Mouse (Mus musculus) embryonic facial prominence, embryonic 10.5 days (tissue): ENCODE measurements around the gene Rftn1. TPM values are rescaled to one million over a fixed set of nuclear protein-coding genes. Genes with fewer than 3 reads are reported as not detected.

Experiments used
- DNase-seq: peaks from one replicate; pipeline ENCODE4 v3.0.0-alpha.2; 2017; ENCODE audit warnings: low spot score
- H3K27ac ChIP-seq: fragments of 300-500 bp; sonication (generic); replicated peaks from 2 replicates; pipeline ENCODE4 v1.5.1; 2016; ENCODE audit warnings: mild to moderate bottlenecking
- H3K27me3 ChIP-seq: fragments of 300-500 bp; sonication (generic); replicated peaks from 2 replicates; pipeline ENCODE4 v1.6.1; 2016; ENCODE audit warnings: low read depth, mild to moderate bottlenecking; ENCODE audit not compliant: poor library complexity, severe bottlenecking
- H3K36me3 ChIP-seq: fragments of 300-500 bp; sonication (generic); replicated peaks from 2 replicates; pipeline ENCODE4 v1.6.1; 2016; ENCODE audit warnings: mild to moderate bottlenecking, moderate library complexity
- H3K4me1 ChIP-seq: fragments of 300-500 bp; sonication (generic); 2 replicates; pipeline ENCODE4 v1.6.1; 2016
- H3K4me3 ChIP-seq: fragments of 300-500 bp; sonication (generic); 2 replicates; pipeline ENCODE4 v1.5.1; 2016; ENCODE audit warnings: mild to moderate bottlenecking, moderate library complexity
- H3K9me3 ChIP-seq: fragments of 300-500 bp; sonication (generic); 2 replicates; pipeline ENCODE4 v1.6.1; 2016; ENCODE audit warnings: mild to moderate bottlenecking
- WGBS: fragments of 180-500 bp; shearing (Covaris S2); methylation state at CpG from one replicate; pipeline ENCODE4 v1.1.7; 2016; 5-methylcytosine and 5-hydroxymethylcytosine counted together
- polyA plus RNA-seq: library from polyadenylated mRNA; unstranded; fragments of >200 nt; fragmentation: Nextera tagmentation; extraction: Ambion mirVana; gene quantifications from 2 replicates; pipeline ENCODE4 v1.2.1, GENCODE M21; 2016

Rftn1 gene
- polyA plus RNA-seq, 1 experiment from 2014 or later: 6.6 TPM

GRCm38 (mm10) chr17:50003156-50003555 lies 187.3 kb downstream of the Rftn1 start:
- H3K36me3 ChIP-seq: no peaks in the 10 kb centered on the region
- 0 out of 2 replicates have a peak, but pooled peaks cover 3% of the 10 kb centered on the region for H3K27me3 ChIP-seq
- H3K27ac ChIP-seq: no peak overlapping the region
- peaks cover 19% of the 10 kb centered on the region for H3K4me1 ChIP-seq
- no peaks in the 10 kb centered on the region for H3K9me3 ChIP-seq
- 83% methylated on average over 4 of the region's 4 CpGs for WGBS
- H3K4me3 ChIP-seq: no peak overlapping the region
- no peak for DNase-seq

DNA sequence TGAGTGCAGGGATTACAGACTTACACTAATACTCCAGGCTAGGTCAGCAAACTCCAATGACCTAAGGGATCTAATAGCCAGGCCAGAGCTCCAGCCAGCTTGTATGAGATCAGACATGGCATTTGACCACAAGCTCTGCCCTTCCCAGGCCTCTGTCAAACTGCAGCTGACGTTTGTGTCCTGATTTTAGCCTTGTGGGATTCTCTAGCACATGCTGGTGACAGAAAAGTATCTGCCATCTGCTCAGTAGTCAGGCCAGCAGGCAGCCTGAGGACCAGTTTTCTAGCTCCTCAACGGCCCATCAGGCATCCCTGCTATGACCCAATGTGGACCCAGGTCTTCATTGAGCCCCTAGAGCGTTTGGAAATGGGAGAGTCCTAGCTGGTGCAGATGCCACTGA lies 188.3 kb downstream of the Rftn1 start:
- DNase-seq: no peak
- WGBS: 80% methylated on average over 3 of the region's 3 CpGs
- no peak overlapping the region for H3K27ac ChIP-seq
- 0 out of 2 replicates have a peak, but pooled peaks cover 3% of the 10 kb centered on the region for H3K27me3 ChIP-seq
- H3K4me3 ChIP-seq: no peak overlapping the region
- H3K36me3 ChIP-seq: no peaks in the 10 kb centered on the region
- H3K4me1 ChIP-seq: peaks cover 19% of the 10 kb centered on the region
- H3K9me3 ChIP-seq: no peaks in the 10 kb centered on the region

DNA sequence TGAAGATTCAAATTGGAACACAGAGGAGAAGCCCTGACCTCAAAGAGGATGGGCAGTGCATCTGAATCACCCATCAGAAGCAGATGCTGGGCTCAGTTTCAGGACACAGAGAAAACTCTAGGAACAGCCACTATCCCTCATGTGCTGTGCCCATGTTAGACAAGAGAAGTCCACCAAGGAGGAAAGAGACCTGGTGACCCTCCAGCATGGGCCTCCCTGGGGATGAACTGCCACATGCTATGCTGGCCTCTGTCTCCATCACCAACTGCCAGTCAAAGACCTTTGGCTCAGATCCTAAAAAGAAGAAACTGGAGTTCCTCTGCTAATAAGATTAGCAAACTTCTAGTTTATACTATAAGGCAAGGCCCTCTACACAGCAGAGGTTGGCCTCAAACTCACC lies 188.7 kb downstream of the Rftn1 start:
- H3K36me3 ChIP-seq: no peaks in the 10 kb centered on the region
- no peaks in the 10 kb centered on the region for H3K9me3 ChIP-seq
- H3K4me3 ChIP-seq: no peak overlapping the region
- H3K4me1 ChIP-seq: peaks cover 19% of the 10 kb centered on the region
- H3K27ac ChIP-seq: no peak overlapping the region
- H3K27me3 ChIP-seq: 0 out of 2 replicates have a peak, but pooled peaks cover 3% of the 10 kb centered on the region
- DNase-seq: no peak

DNA sequence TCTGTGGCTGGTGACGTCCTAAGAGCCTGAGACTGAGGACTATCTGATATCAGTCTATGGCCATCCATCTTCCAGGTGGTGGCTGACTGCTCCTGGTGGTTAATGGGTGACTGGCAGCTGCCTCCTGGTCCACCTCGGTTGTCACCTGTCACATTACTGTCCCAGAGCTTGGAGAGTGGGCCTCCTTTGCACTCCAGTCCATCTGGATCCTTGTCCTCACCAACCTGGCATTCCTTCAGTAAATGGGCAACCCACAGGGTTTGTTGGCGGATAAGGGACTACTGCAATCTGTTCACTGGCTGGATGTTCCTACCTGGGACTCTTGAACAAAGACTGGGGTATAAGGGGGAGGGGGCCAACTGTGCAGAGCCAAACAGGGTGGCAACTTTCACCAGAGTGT lies 189.9 kb downstream of the Rftn1 start:
- Histone ChIP-seq H3K36me3 (no peaks in the 10 kb centered on the region), H3K4me1 (peaks cover 20% of the 10 kb centered on the region), H3K4me3 (no peak overlapping the region), H3K27ac (no peak overlapping the region), H3K27me3 (0 out of 2 replicates have a peak, but pooled peaks cover 2% of the 10 kb centered on the region), H3K9me3 (no peaks in the 10 kb centered on the region)
- 89% methylated on average over 3 of the region's 3 CpGs for WGBS
- DNase-seq: no peak

DNA sequence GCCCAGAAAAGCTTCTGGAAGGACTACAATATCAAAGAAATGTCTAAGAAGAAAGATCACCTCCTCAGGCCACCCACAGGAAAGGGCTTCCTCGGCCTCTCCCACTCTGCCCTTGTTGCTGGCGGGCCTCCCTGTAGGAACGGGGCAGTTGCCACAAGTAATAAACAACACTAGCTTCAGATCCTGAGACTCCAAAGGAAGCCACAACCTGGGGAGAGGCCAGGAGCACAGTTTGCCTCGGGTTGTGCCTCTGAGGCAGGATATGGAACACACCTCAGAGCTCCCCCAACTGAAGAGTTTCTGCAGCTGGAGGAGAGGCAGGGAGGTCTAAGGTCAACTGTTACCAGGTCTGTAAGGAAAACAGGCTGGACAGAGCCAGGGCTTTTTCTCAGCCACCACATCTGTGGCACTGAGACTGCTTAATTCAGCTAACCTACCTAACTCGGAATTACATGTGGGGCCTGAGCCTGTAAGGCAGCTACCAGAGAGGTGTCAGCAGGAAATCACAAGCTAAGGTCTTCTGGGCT lies 193.8 kb downstream of the Rftn1 start:
- H3K4me1 ChIP-seq: peaks cover 35% of the 10 kb centered on the region
- no peak overlapping the region for H3K4me3 ChIP-seq
- peak; percentile 54 for DNase-seq
- H3K27me3 ChIP-seq: no peaks in the 10 kb centered on the region
- peak overlapping the region; percentile 72 for H3K27ac ChIP-seq
- H3K9me3 ChIP-seq: no peaks in the 10 kb centered on the region
- 39% methylated on average over 5 of the region's 5 CpGs for WGBS
- no peaks in the 10 kb centered on the region for H3K36me3 ChIP-seq

GRCm38 (mm10) chr17:49996097-49996496 lies 194.4 kb downstream of the Rftn1 start:
- WGBS: 65% methylated on average over 6 of the region's 6 CpGs
- DNase-seq: no peak
- no peak overlapping the region for H3K4me3 ChIP-seq
- H3K36me3 ChIP-seq: no peaks in the 10 kb centered on the region
- peaks cover 35% of the 10 kb centered on the region for H3K4me1 ChIP-seq
- H3K27ac ChIP-seq: peak overlapping the region; percentile 72; the same call in 1 of the 2 replicates
- no peaks in the 10 kb centered on the region for H3K9me3 ChIP-seq
- no peaks in the 10 kb centered on the region for H3K27me3 ChIP-seq

DNA sequence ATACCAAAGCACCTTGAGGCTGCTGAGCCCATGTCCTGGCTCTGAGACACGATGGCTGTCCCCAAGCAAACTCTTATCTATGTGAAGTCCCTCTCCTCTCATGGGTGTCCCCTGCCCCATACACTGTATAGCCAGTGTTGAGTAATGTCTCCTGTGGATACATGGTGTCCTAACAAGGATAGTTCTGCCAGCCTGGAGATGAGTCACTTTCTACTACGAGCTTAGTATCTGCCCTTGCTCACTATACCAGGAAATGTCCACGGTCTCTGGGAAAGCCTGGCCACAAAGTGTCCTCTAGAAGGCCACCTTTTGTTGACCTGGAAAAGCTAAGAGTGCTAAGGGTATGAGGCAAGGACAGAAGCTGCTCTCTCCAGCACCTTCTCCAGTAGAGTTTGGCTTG lies 195.2 kb downstream of the Rftn1 start:
- Histone ChIP-seq H3K9me3 (no peaks in the 10 kb centered on the region), H3K27me3 (no peaks in the 10 kb centered on the region), H3K36me3 (no peaks in the 10 kb centered on the region), H3K27ac (no peak overlapping the region), H3K4me3 (no peak overlapping the region), H3K4me1 (peaks cover 35% of the 10 kb centered on the region)
- 94% methylated on average over 3 of the region's 3 CpGs for WGBS
- DNase-seq: no peak

- WGBS: 72% methylated on average over 3 of the region's 3 CpGs
- Histone ChIP-seq H3K4me3 (no peak overlapping the region), H3K4me1 (peaks cover 35% of the 10 kb centered on the region), H3K36me3 (no peaks in the 10 kb centered on the region), H3K27me3 (no peaks in the 10 kb centered on the region), H3K9me3 (no peaks in the 10 kb centered on the region), H3K27ac (0 out of 2 replicates have a peak overlapping the region, but pooled peaks have one; percentile 36)
- no peak for DNase-seq
Measured at GRCm38 (mm10) chr17:49993631-49994030, 196.8 kb downstream of the Rftn1 start.

DNA sequence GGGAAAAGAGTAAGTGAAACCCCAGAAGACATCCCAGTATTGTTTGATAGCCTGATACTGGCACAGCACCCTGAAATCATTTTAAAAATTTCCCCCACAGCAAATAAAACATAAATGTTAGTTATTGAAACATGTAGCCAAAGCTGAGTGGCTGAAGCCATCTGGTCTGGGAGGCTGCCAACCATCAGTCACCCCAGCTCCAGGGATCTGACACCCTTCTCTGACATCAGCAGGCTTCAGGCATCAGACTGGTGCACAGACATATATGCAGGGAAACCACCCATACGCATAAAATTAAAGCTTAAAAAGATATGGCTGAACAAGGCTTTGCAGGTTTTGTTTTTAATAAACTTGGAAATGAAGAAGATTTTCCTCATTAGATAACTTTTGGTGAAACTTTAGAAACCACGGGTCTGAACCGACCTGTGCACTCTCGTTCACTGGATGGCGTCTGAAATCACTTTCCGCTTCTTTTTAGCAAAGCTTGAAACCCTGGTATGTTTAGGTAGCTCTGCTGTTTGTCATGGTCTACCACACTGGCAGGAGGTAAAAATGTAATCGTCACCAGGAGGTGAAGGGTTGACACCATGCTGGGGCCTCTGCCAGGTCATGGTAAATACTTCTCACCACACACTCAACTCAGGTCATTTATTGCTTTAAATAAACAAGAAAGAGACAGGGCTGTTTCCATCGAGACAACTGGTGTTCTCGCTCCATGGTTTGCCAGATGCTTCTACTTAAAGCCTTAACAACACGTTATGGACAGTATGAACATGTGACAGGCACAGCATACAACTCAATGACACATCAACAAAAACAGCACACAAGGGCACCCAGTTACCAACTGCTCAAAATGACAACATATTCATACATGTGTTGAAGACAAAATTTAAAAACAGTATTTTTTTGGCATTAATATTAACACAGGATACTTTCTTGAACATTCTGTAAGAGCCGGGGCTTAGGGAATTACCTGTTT lies 197.6 kb downstream of the Rftn1 start:
- no peak overlapping the region for H3K4me3 ChIP-seq
- no peaks in the 10 kb centered on the region for H3K27me3 ChIP-seq
- no peaks in the 10 kb centered on the region for H3K36me3 ChIP-seq
- 80% methylated on average over 11 of the region's 11 CpGs for WGBS
- H3K4me1 ChIP-seq: peaks cover 35% of the 10 kb centered on the region
- no peak for DNase-seq
- no peak overlapping the region for H3K27ac ChIP-seq
- H3K9me3 ChIP-seq: no peaks in the 10 kb centered on the region

- Histone ChIP-seq H3K27me3 (no peaks in the 10 kb centered on the region), H3K9me3 (no peaks in the 10 kb centered on the region), H3K36me3 (no peaks in the 10 kb centered on the region), H3K4me3 (no peak overlapping the region), H3K4me1 (peaks cover 14% of the 10 kb centered on the region), H3K27ac (no peak overlapping the region)
- 79% methylated on average over 8 of the region's 8 CpGs for WGBS
- DNase-seq: no peak
Measured at GRCm38 (mm10) chr17:49989583-49989982, 200.9 kb downstream of the Rftn1 start.

- H3K9me3 ChIP-seq: no peaks in the 10 kb centered on the region
- no peak overlapping the region for H3K4me3 ChIP-seq
- H3K27ac ChIP-seq: no peak overlapping the region
- WGBS: 91% methylated on average over 6 of the region's 6 CpGs
- H3K27me3 ChIP-seq: no peaks in the 10 kb centered on the region
- no peaks in the 10 kb centered on the region for H3K4me1 ChIP-seq
- H3K36me3 ChIP-seq: no peaks in the 10 kb centered on the region
- no peak for DNase-seq
Measured at GRCm38 (mm10) chr17:49987095-49987494, 203.4 kb downstream of the Rftn1 start.

DNA sequence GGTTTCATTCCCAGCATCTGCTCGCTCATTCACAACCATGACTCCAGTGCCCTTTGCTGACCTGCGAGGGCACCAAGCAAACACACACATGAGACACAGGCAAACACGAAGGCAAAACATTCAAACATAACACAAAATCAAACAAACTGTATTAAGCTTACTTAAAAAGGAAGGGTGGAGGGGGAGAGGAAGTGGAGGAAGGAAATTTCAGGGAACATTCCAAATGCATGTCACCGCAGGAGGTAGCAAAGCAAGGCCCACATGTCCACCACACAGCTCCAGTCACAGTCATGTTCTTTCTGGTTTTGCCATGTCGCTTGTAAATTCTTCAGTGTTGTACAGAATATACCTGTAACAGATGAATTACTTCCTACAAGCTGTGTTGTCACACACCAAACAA lies 207.0 kb downstream of the Rftn1 start:
- Histone ChIP-seq H3K9me3 (peaks cover 6% of the 10 kb centered on the region), H3K4me1 (no peaks in the 10 kb centered on the region), H3K27ac (no peak overlapping the region), H3K36me3 (no peaks in the 10 kb centered on the region), H3K27me3 (no peaks in the 10 kb centered on the region), H3K4me3 (no peak overlapping the region)
- 73% methylated on average over 5 of the region's 5 CpGs for WGBS
- DNase-seq: no peak
